Mouse (Mus musculus) stomach, embryonic 16.5 days (tissue): ENCODE results near the gene Cend1. TPM values are rescaled to one million over a fixed set of nuclear protein-coding genes. Genes with fewer than 3 reads are reported as not detected.
"Not testable (repeated sequence)": the region's sequence is repeated elsewhere in the genome, so short reads cannot be mapped to it uniquely, and the experiment has no call there.

Source experiments
- ATAC-seq: fragments of 200-750 bp; cut with Nextera tagmentation; 2 replicates; pipeline ENCODE4 v1.8.0; 2017; ENCODE audit warnings: moderate number of reproducible peaks, moderate TSS enrichment; ENCODE audit not compliant: insufficient read depth, low FRiP score
- H3K27ac ChIP-seq: fragments of 300-500 bp; sonication (generic); 2 replicates; pipeline ENCODE4 v1.5.1; 2014; ENCODE audit warnings: low read length
- H3K27me3 ChIP-seq: fragments of 300-500 bp; sonication (generic); 2 replicates; pipeline ENCODE4 v1.6.1; 2014; ENCODE audit warnings: low read length, control low read depth, mixed read lengths; ENCODE audit not compliant: control insufficient read depth, insufficient read depth
- H3K36me3 ChIP-seq: fragments of 300-500 bp; sonication (generic); 2 replicates; pipeline ENCODE4 v1.6.1; 2014; ENCODE audit warnings: low read length; ENCODE audit not compliant: control insufficient read depth, insufficient read depth
- H3K4me1 ChIP-seq: fragments of 300-500 bp; sonication (generic); 2 replicates; pipeline ENCODE4 v1.6.1; 2014; ENCODE audit warnings: low read length, control low read depth, mixed read lengths; ENCODE audit not compliant: control insufficient read depth, insufficient read depth
- H3K4me2 ChIP-seq: fragments of 300-500 bp; sonication (generic); 2 replicates; pipeline ENCODE4 v1.6.1; 2014; ENCODE audit warnings: low read depth, low read length, mixed read lengths
- H3K4me3 ChIP-seq: fragments of 300-500 bp; sonication (generic); replicated peaks from 2 replicates; pipeline ENCODE4 v1.5.1; 2014; ENCODE audit warnings: mild to moderate bottlenecking, low read length
- H3K9ac ChIP-seq: fragments of 300-500 bp; sonication (generic); 2 replicates; pipeline ENCODE4 v1.6.1; 2014; ENCODE audit warnings: low read length
- H3K9me3 ChIP-seq: fragments of 300-500 bp; sonication (generic); replicated peaks from 2 replicates; pipeline ENCODE4 v1.6.1; 2016; ENCODE audit warnings: low read length, control low read depth; ENCODE audit not compliant: control insufficient read depth
- WGBS: fragments of 180-500 bp; shearing (Covaris S2); extraction: QIAGEN DNeasy Blood & Tissue Kit; methylation state at CpG from one replicate; pipeline ENCODE4 v1.1.7; 2014; 5-methylcytosine and 5-hydroxymethylcytosine counted together
- polyA plus RNA-seq: library from polyadenylated mRNA; unstranded; fragments of >200 nt; fragmentation: Nextera tagmentation; extraction: Ambion mirVana; gene quantifications from 2 replicates; pipeline ENCODE4 v1.2.1, GENCODE M21; 2015

The Cend1 gene
- polyA plus RNA-seq, 1 experiment from 2014 or later = 2.6 TPM

DNA sequence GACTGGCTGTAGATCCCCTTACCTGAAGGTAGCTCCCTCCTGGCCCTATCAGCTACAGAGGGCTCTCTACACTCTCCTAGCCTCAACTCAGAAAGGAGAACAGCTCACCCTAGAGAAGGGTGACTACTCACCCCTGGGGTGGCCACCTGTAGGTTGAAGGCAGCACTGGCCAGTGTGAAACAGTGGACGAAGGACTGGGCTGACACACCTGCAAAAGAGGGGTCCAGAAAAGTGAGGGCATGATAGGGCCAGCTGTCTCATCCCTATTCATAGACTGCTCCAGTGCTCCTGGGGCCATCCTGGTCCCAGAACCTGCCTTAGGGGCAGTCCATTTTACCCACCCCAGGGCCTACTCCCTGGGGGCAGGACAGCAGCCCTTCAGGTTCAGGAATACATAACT, 17.6 kb downstream of the Cend1 start:
- Histone ChIP-seq H3K27me3 (no peaks in the 10 kb centered on the region), H3K4me1 (peaks cover 10% of the 10 kb centered on the region; the same call in 1 of the 2 replicates), H3K4me2 (no peak overlapping the region), H3K27ac (no peak overlapping the region), H3K36me3 (0 out of 2 replicates have a peak, but pooled peaks cover 3% of the 10 kb centered on the region), H3K4me3 (no peak overlapping the region), H3K9me3 (no peaks in the 10 kb centered on the region), H3K9ac (0 out of 2 replicates have a peak overlapping the region, but pooled peaks have one; percentile 2)
- WGBS = 90% methylated on average over 1 of the region's 1 CpGs
- ATAC-seq = no peak

DNA sequence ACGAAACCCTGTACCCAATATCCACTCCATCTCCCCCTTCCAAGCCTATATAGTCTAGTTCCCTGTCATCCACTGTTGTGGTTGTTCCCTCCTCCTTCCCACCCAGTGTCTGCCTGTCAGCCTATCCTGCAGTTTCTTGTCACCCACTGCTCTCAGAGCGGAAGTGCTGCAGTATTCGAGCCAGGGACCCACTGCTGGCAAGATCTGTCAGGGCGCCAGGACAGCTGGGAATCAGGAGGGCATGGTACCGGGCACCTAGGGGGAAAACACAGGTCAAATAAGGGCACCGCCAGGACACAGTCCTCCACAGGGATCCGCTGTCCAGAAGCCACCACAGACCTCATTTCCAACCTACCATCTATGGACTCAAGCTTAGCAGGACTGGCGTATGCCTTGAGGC, 18.7 kb downstream of the Cend1 start:
- H3K9me3 ChIP-seq = no peaks in the 10 kb centered on the region
- no peak overlapping the region for H3K27ac ChIP-seq
- H3K27me3 ChIP-seq = no peaks in the 10 kb centered on the region
- no peak overlapping the region for H3K4me3 ChIP-seq
- H3K4me1 ChIP-seq = peaks cover 10% of the 10 kb centered on the region; the same call in 1 of the 2 replicates
- H3K36me3 ChIP-seq = 0 out of 2 replicates have a peak, but pooled peaks cover 3% of the 10 kb centered on the region
- no peak overlapping the region for H3K9ac ChIP-seq
- no peak for ATAC-seq
- no peak overlapping the region for H3K4me2 ChIP-seq
- 88% methylated on average over 8 of the region's 8 CpGs for WGBS

GRCm38 (mm10) chr7:141408833-141409232, 20.5 kb downstream of the Cend1 start:
- no peak overlapping the region for H3K9ac ChIP-seq

DNA sequence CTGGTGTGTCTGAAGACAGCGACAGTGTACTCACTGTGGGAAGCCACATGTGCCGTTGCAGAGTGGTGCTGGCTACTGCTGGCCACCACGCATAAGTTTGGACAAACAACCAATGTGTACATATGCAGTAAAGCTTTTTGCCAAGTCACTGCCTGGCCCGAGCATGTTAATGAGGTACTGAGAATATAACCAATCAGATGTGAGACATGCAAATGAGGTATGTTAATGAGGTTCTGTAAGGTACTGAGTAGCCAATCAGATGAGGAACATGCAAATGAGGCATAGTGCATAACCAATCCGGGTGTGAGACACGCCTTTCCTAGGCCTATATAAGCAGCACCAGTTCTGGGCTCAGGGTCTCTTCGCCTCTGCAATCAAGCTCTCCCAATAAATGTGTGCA, 21.6 kb downstream of the Cend1 start:
- H3K27me3 ChIP-seq, H3K9ac ChIP-seq, ATAC-seq, H3K36me3 ChIP-seq, H3K4me1 ChIP-seq, H3K9me3 ChIP-seq, H3K4me3 ChIP-seq, H3K4me2 ChIP-seq, H3K27ac ChIP-seq: not testable (repeated sequence)
- WGBS = 96% methylated on average over 7 of the region's 7 CpGs

More at GRCm38 (mm10) chr7:141408833-141409232, 20.5 kb downstream of the Cend1 start:
- Histone ChIP-seq H3K4me3 (no peak overlapping the region), H3K4me2 (no peak overlapping the region), H3K36me3 (0 out of 2 replicates have a peak, but pooled peaks cover 3% of the 10 kb centered on the region), H3K27ac (no peak overlapping the region), H3K4me1 (peaks cover 10% of the 10 kb centered on the region; the same call in 1 of the 2 replicates), H3K9me3 (no peaks in the 10 kb centered on the region), H3K27me3 (no peaks in the 10 kb centered on the region)
- whole genome bisulfite sequencing = 13% methylated on average over 11 of the region's 11 CpGs
- peak; percentile 66 for ATAC-seq

GRCm38 (mm10) chr7:141405466-141405865, 23.8 kb downstream of the Cend1 start:
- no peak overlapping the region for H3K27ac ChIP-seq
- H3K27me3 ChIP-seq = no peaks in the 10 kb centered on the region
- 77% methylated on average over 4 of the region's 4 CpGs for WGBS
- no peak overlapping the region for H3K4me2 ChIP-seq
- no peaks in the 10 kb centered on the region for H3K9me3 ChIP-seq
- H3K4me1 ChIP-seq = 0 out of 2 replicates have a peak, but pooled peaks cover 4% of the 10 kb centered on the region
- H3K9ac ChIP-seq = no peak overlapping the region
- peaks cover 13% of the 10 kb centered on the region for H3K36me3 ChIP-seq
- no peak for ATAC-seq
- H3K4me3 ChIP-seq = no peak overlapping the region

DNA sequence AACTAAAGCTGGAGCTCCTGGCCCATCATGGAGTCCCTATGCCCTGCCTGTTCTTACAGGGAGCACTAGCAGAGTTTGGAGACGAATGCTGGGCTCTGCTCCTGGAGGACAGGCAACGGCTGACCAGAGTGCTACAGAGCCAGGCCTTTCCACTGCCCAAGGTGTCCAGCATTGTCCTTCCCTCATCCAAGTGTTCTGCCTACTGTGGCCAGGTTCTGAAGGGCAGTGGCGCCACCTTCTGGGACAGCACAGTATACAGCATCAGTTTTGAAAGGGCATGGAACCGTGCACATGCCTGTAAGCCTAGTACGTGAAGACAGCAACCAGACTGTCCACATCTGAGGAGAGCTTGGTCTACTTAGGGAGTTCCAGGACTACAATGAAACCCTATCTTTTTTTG, 26.0 kb downstream of the Cend1 start:
- Histone ChIP-seq H3K4me2 (no peak overlapping the region), H3K27ac (no peak overlapping the region), H3K36me3 (peaks cover 15% of the 10 kb centered on the region), H3K27me3 (no peaks in the 10 kb centered on the region), H3K9me3 (no peaks in the 10 kb centered on the region), H3K9ac (no peak overlapping the region), H3K4me1 (no peaks in the 10 kb centered on the region), H3K4me3 (no peak overlapping the region)
- ATAC-seq = peak; percentile 58; the same call in 1 of the 2 replicates
- WGBS = 47% methylated on average over 5 of the region's 5 CpGs

DNA sequence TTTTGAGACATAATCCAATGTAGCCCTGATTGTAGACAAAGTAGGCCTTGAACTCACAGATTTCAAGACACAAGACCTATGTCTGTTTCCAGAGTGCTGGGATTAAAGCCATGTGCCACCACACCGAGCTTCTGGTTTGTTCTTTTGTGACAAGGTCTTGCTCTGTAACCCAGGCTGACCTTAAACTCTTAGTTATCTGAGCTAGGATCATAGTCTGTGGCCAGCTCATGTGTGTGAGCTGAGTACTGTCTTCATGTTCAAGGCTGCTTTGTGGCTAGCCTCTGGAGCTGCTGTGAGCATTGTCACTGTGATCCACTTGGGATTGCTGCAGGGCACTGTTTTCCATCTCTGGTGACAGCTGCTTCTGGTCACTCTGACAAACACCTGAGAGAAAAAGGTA, 33.9 kb downstream of the Cend1 start:
- Histone ChIP-seq H3K36me3 (peaks cover 10% of the 10 kb centered on the region; the same call in 1 of the 2 replicates), H3K4me3 (no peak overlapping the region), H3K4me1 (peaks cover 14% of the 10 kb centered on the region), H3K27ac (no peak overlapping the region), H3K4me2 (no peak overlapping the region), H3K27me3 (no peaks in the 10 kb centered on the region), H3K9ac (no peak overlapping the region), H3K9me3 (no peaks in the 10 kb centered on the region)
- WGBS = 66% methylated on average over 1 of the region's 1 CpGs
- no peak for ATAC-seq

- 29% methylated on average over 6 of the region's 6 CpGs for WGBS
- H3K27ac ChIP-seq = no peak overlapping the region
- H3K4me3 ChIP-seq = no peak overlapping the region
- H3K4me1 ChIP-seq = peaks cover 14% of the 10 kb centered on the region
- ATAC-seq = no peak
- no peaks in the 10 kb centered on the region for H3K9me3 ChIP-seq
- no peak overlapping the region for H3K9ac ChIP-seq
- H3K27me3 ChIP-seq = no peaks in the 10 kb centered on the region
- H3K36me3 ChIP-seq = peaks cover 7% of the 10 kb centered on the region; the same call in 1 of the 2 replicates
- H3K4me2 ChIP-seq = no peak overlapping the region
These were observed 34.5 kb downstream of the Cend1 start for GRCm38 (mm10) chr7:141394771-141395170.

DNA sequence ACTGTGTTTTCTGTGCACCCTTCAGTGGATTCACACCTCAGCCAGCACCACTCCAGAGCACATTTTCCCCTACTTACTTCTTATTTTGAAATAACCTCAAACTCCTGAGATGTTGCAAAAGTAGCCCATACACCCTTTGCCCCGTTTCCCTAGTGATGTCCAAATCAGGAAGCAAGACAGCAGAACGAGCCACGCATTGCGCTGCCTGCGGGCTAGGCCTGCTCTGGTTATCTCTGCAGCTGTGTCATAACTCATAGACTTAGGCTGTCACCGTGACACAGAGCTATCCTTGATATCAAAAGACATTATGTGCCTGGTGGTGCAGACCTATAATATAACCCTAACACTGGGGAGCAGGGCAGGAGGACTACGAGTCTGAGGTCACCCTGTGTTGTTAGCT, 35.1 kb downstream of the Cend1 start:
- no peak overlapping the region for H3K9ac ChIP-seq
- 80% methylated on average over 7 of the region's 7 CpGs for WGBS
- peaks cover 14% of the 10 kb centered on the region for H3K4me1 ChIP-seq
- H3K9me3 ChIP-seq = no peaks in the 10 kb centered on the region
- peaks cover 6% of the 10 kb centered on the region; the same call in 1 of the 2 replicates for H3K36me3 ChIP-seq
- ATAC-seq = no peak
- no peaks in the 10 kb centered on the region for H3K27me3 ChIP-seq
- no peak overlapping the region for H3K4me2 ChIP-seq
- no peak overlapping the region for H3K4me3 ChIP-seq
- H3K27ac ChIP-seq = no peak overlapping the region
